Mouse (Mus musculus) MEL (cell line): ENCODE measurements around the gene Dspp.

Experiments
- MYC ChIP-seq: IDR thresholded peaks from 2 replicates; pipeline ENCODE4 v1.6.1; 2011; ENCODE audit warnings: low read depth, mild to moderate bottlenecking, low read length, improper control_type of control experiment, moderate library complexity
- ZMIZ1 ChIP-seq: IDR thresholded peaks from 2 replicates; pipeline ENCODE4 v1.6.1; 2012; ENCODE audit warnings: low read depth, mild to moderate bottlenecking, inconsistent platforms, low read length, improper control_type of control experiment, moderate library complexity

GRCm38 (mm10) chr5:104170412-104170811 is at the start of gene Dspp:
- no peak for TF ChIP-seq ZMIZ1
- TF ChIP-seq MYC: no peak
